Mouse (Mus musculus) neural tube, embryonic 14.5 days (tissue): ENCODE data around the gene Gm8947. TPM values are rescaled to one million over a fixed set of nuclear protein-coding genes. Genes with fewer than 3 reads are reported as not detected.

Source experiments
- ATAC-seq: fragments of 200-750 bp; cut with Nextera tagmentation; 2 replicates; pipeline ENCODE4 v1.8.0; 2017; ENCODE audit warnings: low read depth, mild to moderate bottlenecking, moderate TSS enrichment, moderate library complexity
- H3K27ac ChIP-seq: fragments of 300-500 bp; sonication (generic); 2 replicates; pipeline ENCODE4 v1.5.1; 2014; ENCODE audit warnings: low read depth, mild to moderate bottlenecking, control low read depth, low read length, moderate library complexity, mixed read lengths
- H3K27me3 ChIP-seq: fragments of 300-500 bp; sonication (generic); 2 replicates; pipeline ENCODE4 v1.6.1; 2014; ENCODE audit warnings: low read length; ENCODE audit not compliant: control insufficient read depth, insufficient read depth
- H3K36me3 ChIP-seq: fragments of 300-500 bp; sonication (generic); 2 replicates; pipeline ENCODE4 v1.6.1; 2014; ENCODE audit warnings: low read length, mixed read lengths; ENCODE audit not compliant: control insufficient read depth, insufficient read depth
- H3K4me1 ChIP-seq: fragments of 300-500 bp; sonication (generic); 2 replicates; pipeline ENCODE4 v1.6.1; 2014; ENCODE audit warnings: low read length; ENCODE audit not compliant: control insufficient read depth, insufficient read depth
- H3K4me2 ChIP-seq: fragments of 300-500 bp; sonication (generic); 2 replicates; pipeline ENCODE4 v1.6.1; 2014; ENCODE audit warnings: mild to moderate bottlenecking, low read depth, low read length, control low read depth
- H3K4me3 ChIP-seq: fragments of 300-500 bp; sonication (generic); 2 replicates; pipeline ENCODE4 v1.5.1; 2014; ENCODE audit warnings: low read depth, low read length, control low read depth, mixed read lengths
- H3K9ac ChIP-seq: fragments of 300-500 bp; sonication (generic); replicated peaks from 2 replicates; pipeline ENCODE4 v1.6.1; 2014; ENCODE audit warnings: low read depth, mild to moderate bottlenecking, control low read depth, low read length, mixed read lengths
- H3K9me3 ChIP-seq: fragments of 300-500 bp; sonication (generic); 2 replicates; pipeline ENCODE4 v1.6.1; 2016; ENCODE audit warnings: low read length; ENCODE audit not compliant: control insufficient read depth
- WGBS: fragments of 180-500 bp; shearing (Covaris S2); extraction: QIAGEN DNeasy Blood & Tissue Kit; methylation state at CpG from one replicate; pipeline ENCODE4 v1.1.7; 2014; 5-methylcytosine and 5-hydroxymethylcytosine counted together
- polyA plus RNA-seq: library from polyadenylated mRNA; unstranded; fragments of >200 nt; fragmentation: Nextera tagmentation; extraction: Ambion mirVana; gene quantifications from 2 replicates; pipeline ENCODE4 v1.2.1, GENCODE M21; 2014

Gm8947 gene
- polyA plus RNA-seq, 1 experiment from 2014 or later: not detected

- H3K36me3 ChIP-seq: no peaks in the 10 kb centered on the region
- WGBS: 83% methylated on average over 1 of the region's 1 CpGs
- no peak overlapping the region for H3K27ac ChIP-seq
- ATAC-seq: no peak
- H3K4me1 ChIP-seq: no peaks in the 10 kb centered on the region
- H3K9ac ChIP-seq: no peak overlapping the region
- no peak overlapping the region for H3K4me2 ChIP-seq
- no peak overlapping the region for H3K4me3 ChIP-seq
- no peaks in the 10 kb centered on the region for H3K27me3 ChIP-seq
- no peaks in the 10 kb centered on the region for H3K9me3 ChIP-seq
These were observed 36.3 kb downstream of the Gm8947 start for GRCm38 (mm10) chr1:151228320-151228989.

GRCm38 (mm10) chr1:151232346-151232745 is 40.2 kb downstream of the Gm8947 start:
- Histone ChIP-seq H3K4me1 (no peaks in the 10 kb centered on the region), H3K4me3 (no peak overlapping the region), H3K4me2 (no peak overlapping the region), H3K9ac (no peak overlapping the region), H3K9me3 (no peaks in the 10 kb centered on the region), H3K27ac (no peak overlapping the region), H3K27me3 (no peaks in the 10 kb centered on the region), H3K36me3 (no peaks in the 10 kb centered on the region)
- no peak for ATAC-seq
- WGBS: 88% methylated on average over 3 of the region's 3 CpGs

DNA sequence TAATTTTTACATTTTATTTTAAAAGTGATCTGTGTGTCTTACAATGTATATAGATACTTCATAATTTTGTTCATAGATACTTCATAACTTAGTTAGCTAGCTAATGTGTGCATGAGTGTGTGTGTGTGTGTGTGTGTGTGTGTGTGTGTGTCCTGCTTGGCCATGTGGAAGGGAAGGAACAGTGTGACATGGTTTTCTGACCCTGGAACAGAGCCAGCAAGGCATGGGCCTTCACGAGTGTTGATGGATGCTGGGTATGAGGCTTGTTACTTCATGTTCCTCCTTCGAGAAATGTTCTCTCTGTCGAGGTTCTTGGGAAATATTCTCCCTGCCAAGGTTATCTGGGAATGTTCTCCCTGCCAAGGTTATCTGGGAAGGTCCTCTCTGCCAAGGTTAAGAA is 41.6 kb downstream of the Gm8947 start:
- 87% methylated on average over 3 of the region's 3 CpGs for WGBS

GRCm38 (mm10) chr1:151235574-151235973 is 43.4 kb downstream of the Gm8947 start:
- no peak overlapping the region for H3K4me3 ChIP-seq
- H3K9ac ChIP-seq: no peak overlapping the region
- no peaks in the 10 kb centered on the region for H3K9me3 ChIP-seq
- H3K4me2 ChIP-seq: no peak overlapping the region
- no peaks in the 10 kb centered on the region for H3K36me3 ChIP-seq
- no peak overlapping the region for H3K27ac ChIP-seq
- H3K4me1 ChIP-seq: no peaks in the 10 kb centered on the region
- H3K27me3 ChIP-seq: no peaks in the 10 kb centered on the region
- no peak for ATAC-seq
- WGBS: 13% methylated on average over 2 of the region's 2 CpGs

More for the DNA sequence above, 41.6 kb downstream of the Gm8947 start:
- H3K4me3 ChIP-seq: no peak overlapping the region
- no peak overlapping the region for H3K27ac ChIP-seq
- H3K27me3 ChIP-seq: no peaks in the 10 kb centered on the region
- no peaks in the 10 kb centered on the region for H3K9me3 ChIP-seq
- ATAC-seq: no peak
- H3K4me2 ChIP-seq: no peak overlapping the region
- H3K4me1 ChIP-seq: no peaks in the 10 kb centered on the region
- no peak overlapping the region for H3K9ac ChIP-seq
- no peaks in the 10 kb centered on the region for H3K36me3 ChIP-seq

- no peak overlapping the region for H3K4me2 ChIP-seq
- no peaks in the 10 kb centered on the region for H3K9me3 ChIP-seq
- 77% methylated on average over 13 of the region's 13 CpGs for WGBS
- H3K27me3 ChIP-seq: no peaks in the 10 kb centered on the region
- ATAC-seq: no peak
- H3K36me3 ChIP-seq: no peaks in the 10 kb centered on the region
- H3K4me3 ChIP-seq: no peak overlapping the region
- no peaks in the 10 kb centered on the region for H3K4me1 ChIP-seq
- no peak overlapping the region for H3K27ac ChIP-seq
- H3K9ac ChIP-seq: no peak overlapping the region
These were observed 44.2 kb downstream of the Gm8947 start for GRCm38 (mm10) chr1:151236141-151236930.

DNA sequence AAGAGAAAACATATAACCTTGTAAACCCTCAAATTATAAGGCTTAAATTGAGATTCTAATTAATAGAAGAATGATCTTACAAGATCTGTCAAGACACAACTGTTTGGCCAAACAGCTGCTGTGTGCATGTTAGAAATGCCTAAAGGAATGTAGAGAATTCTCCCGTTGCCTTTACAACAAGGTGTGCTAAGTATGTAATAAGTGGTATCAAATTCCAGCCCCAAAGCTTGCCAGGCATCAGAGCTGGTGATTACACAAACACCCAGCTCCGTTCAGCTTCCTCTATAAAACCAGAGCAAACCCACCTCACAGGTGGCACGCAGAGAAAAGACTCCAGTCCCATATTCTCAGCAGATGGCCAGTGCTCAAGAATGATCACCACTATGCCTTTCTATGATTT is 45.6 kb downstream of the Gm8947 start:
- Histone ChIP-seq H3K4me1 (no peaks in the 10 kb centered on the region), H3K4me3 (no peak overlapping the region), H3K36me3 (no peaks in the 10 kb centered on the region), H3K4me2 (no peak overlapping the region), H3K9me3 (no peaks in the 10 kb centered on the region), H3K27me3 (no peaks in the 10 kb centered on the region), H3K9ac (no peak overlapping the region), H3K27ac (no peak overlapping the region)
- WGBS: 85% methylated on average over 3 of the region's 3 CpGs
- no peak for ATAC-seq

GRCm38 (mm10) chr1:151243332-151243731 is 51.2 kb downstream of the Gm8947 start:
- Histone ChIP-seq H3K4me1 (no peaks in the 10 kb centered on the region), H3K4me3 (no peak overlapping the region), H3K27ac (no peak overlapping the region), H3K9ac (no peak overlapping the region), H3K9me3 (no peaks in the 10 kb centered on the region), H3K36me3 (no peaks in the 10 kb centered on the region), H3K4me2 (no peak overlapping the region), H3K27me3 (no peaks in the 10 kb centered on the region)
- 95% methylated on average over 4 of the region's 4 CpGs for WGBS
- ATAC-seq: no peak

Other genes with a start within 250 kb of the Gm8947 start
- gene Hmcn1, start 198.9 kb upstream of the Gm8947 start, polyA plus RNA-seq: 1.6 and 3.4 TPM in 2 replicates
- gene Gm47985, start 9.8 kb upstream of the Gm8947 start, polyA plus RNA-seq: not detected in 2 replicates
- gene Gm47995, start 6.1 kb downstream of the Gm8947 start, polyA plus RNA-seq: not detected in 2 replicates
- gene 3110040M04Rik, start 11.7 kb downstream of the Gm8947 start, polyA plus RNA-seq: not detected in 2 replicates
- not detected in 2 replicates for gene Gm47996, start 17.8 kb downstream of the Gm8947 start, polyA plus RNA-seq
- 220 and 279 TPM in 2 replicates for gene Ivns1abp, start 152.1 kb downstream of the Gm8947 start, polyA plus RNA-seq
- 15.2 and 19.9 TPM in 2 replicates for gene Swt1, start 236.1 kb downstream of the Gm8947 start, polyA plus RNA-seq
- 42.3 and 48.9 TPM in 2 replicates for gene Trmt1l, start 236.2 kb downstream of the Gm8947 start, polyA plus RNA-seq